Mouse (Mus musculus) kidney, adult 18-20 months (tissue): ENCODE data around the gene Svep1.

Experiments
- DNase-seq: peaks from one replicate; pipeline ENCODE4 v3.0.0; 2021

The Svep1 gene

GRCm38 (mm10) chr4:58077950-58078349 is 128.7 kb downstream of the Svep1 start:
- DNase-seq: no peak

- no peak for DNase-seq
These were observed 129.1 kb downstream of the Svep1 start for GRCm38 (mm10) chr4:58077536-58077935.

- no peak for DNase-seq
These were observed 133.8 kb downstream of the Svep1 start for GRCm38 (mm10) chr4:58072888-58073287.

- DNase-seq: no peak
These were observed 137.8 kb downstream of the Svep1 start for GRCm38 (mm10) chr4:58068886-58069285.

GRCm38 (mm10) chr4:58064721-58065120 is 141.9 kb downstream of the Svep1 start:
- DNase-seq: no peak

- no peak for DNase-seq
These were observed 143.7 kb downstream of the Svep1 start for GRCm38 (mm10) chr4:58062933-58063332.

GRCm38 (mm10) chr4:58055653-58056052 is 151.0 kb downstream of the Svep1 start:
- DNase-seq: no peak

GRCm38 (mm10) chr4:58054441-58054840 is 152.2 kb downstream of the Svep1 start:
- DNase-seq: no peak

- DNase-seq: no peak
These were observed 155.9 kb downstream of the Svep1 start for GRCm38 (mm10) chr4:58050746-58051145.

GRCm38 (mm10) chr4:58050276-58050675 is 156.4 kb downstream of the Svep1 start:
- no peak for DNase-seq

GRCm38 (mm10) chr4:58044833-58045232 is 161.8 kb downstream of the Svep1 start:
- no peak for DNase-seq

GRCm38 (mm10) chr4:58044356-58044755 is 162.3 kb downstream of the Svep1 start:
- DNase-seq: no peak

GRCm38 (mm10) chr4:58040093-58040492 is 166.6 kb downstream of the Svep1 start:
- DNase-seq: no peak

- DNase-seq: no peak
These were observed 169.5 kb downstream of the Svep1 start for GRCm38 (mm10) chr4:58037096-58037705.

- no peak for DNase-seq
These were observed 172.0 kb downstream of the Svep1 start for GRCm38 (mm10) chr4:58034663-58035062.

- no peak for DNase-seq
These were observed 173.9 kb downstream of the Svep1 start for GRCm38 (mm10) chr4:58032714-58033113.

- DNase-seq: no peak
These were observed 197.6 kb downstream of the Svep1 start, which contains the start of gene Txndc8 for GRCm38 (mm10) chr4:58009024-58009423. Gene Txndc8 (minus strand): TSS chr4:58009124.

GRCm38 (mm10) chr4:58003501-58003900 is 203.2 kb downstream of the Svep1 start:
- no peak for DNase-seq
